Mouse (Mus musculus) heart, embryonic 14.5 days (tissue): ENCODE data around the gene Olfr1201. TPM values are rescaled to one million over a fixed set of nuclear protein-coding genes. Genes with fewer than 3 reads are reported as not detected.

ENCODE experiments used
- polyA plus RNA-seq: library from polyadenylated mRNA; unstranded; fragments of >200 nt; fragmentation: Nextera tagmentation; extraction: Ambion mirVana; gene quantifications from 2 replicates; pipeline ENCODE4 v1.2.1, GENCODE M21; 2014

Olfr1201 gene
- polyA plus RNA-seq, 1 experiment from 2014 or later: not detected

Other genes starting within 250 kb of the Olfr1201 start
- not detected in 2 replicates for gene Olfr1188, start 236.1 kb upstream of the Olfr1201 start, polyA plus RNA-seq
- not detected in 2 replicates for gene Olfr1189, start 206.6 kb upstream of the Olfr1201 start, polyA plus RNA-seq
- not detected in 2 replicates for gene Olfr1191-ps1, start 152.5 kb upstream of the Olfr1201 start, polyA plus RNA-seq
- gene Olfr1192-ps1, start 144.5 kb upstream of the Olfr1201 start, polyA plus RNA-seq: not detected in 2 replicates
- gene Olfr1193, start 117.4 kb upstream of the Olfr1201 start, polyA plus RNA-seq: not detected in 2 replicates
- not detected in 2 replicates for gene Olfr1195, start 103.8 kb upstream of the Olfr1201 start, polyA plus RNA-seq
- gene Olfr1196, start 88.4 kb upstream of the Olfr1201 start, polyA plus RNA-seq: not detected in 2 replicates
- gene Olfr1197, start 60.7 kb upstream of the Olfr1201 start, polyA plus RNA-seq: not detected in 2 replicates
- gene Olfr1198, start 41.7 kb upstream of the Olfr1201 start, polyA plus RNA-seq: not detected in 2 replicates
- not detected in 2 replicates for gene Olfr1199, start 32.6 kb upstream of the Olfr1201 start, polyA plus RNA-seq
- gene Olfr1200, start 22.5 kb upstream of the Olfr1201 start, polyA plus RNA-seq: not detected in 2 replicates
- not detected in 2 replicates for gene Olfr1202, start 21.5 kb downstream of the Olfr1201 start, polyA plus RNA-seq
- not detected in 2 replicates for gene Olfr1205, start 36.7 kb downstream of the Olfr1201 start, polyA plus RNA-seq
- gene Olfr1204, start 56.3 kb downstream of the Olfr1201 start, polyA plus RNA-seq: not detected in 2 replicates
- not detected in 2 replicates for gene Olfr1206, start 70.2 kb downstream of the Olfr1201 start, polyA plus RNA-seq
- gene Olfr1208, start 109.3 kb downstream of the Olfr1201 start, polyA plus RNA-seq: not detected in 2 replicates
- gene Olfr1209, start 122.1 kb downstream of the Olfr1201 start, polyA plus RNA-seq: not detected in 2 replicates
- not detected in 2 replicates for gene Olfr1211, start 145.1 kb downstream of the Olfr1201 start, polyA plus RNA-seq
- not detected in 2 replicates for gene Olfr1212, start 160.9 kb downstream of the Olfr1201 start, polyA plus RNA-seq
- gene Gm13762, start 187.2 kb downstream of the Olfr1201 start, polyA plus RNA-seq: not detected in 2 replicates
- not detected in 2 replicates for gene Olfr1214, start 199.6 kb downstream of the Olfr1201 start, polyA plus RNA-seq
- gene Olfr1215, start 213.9 kb downstream of the Olfr1201 start, polyA plus RNA-seq: not detected in 2 replicates
- not detected in 2 replicates for gene Olfr1216, start 225.3 kb downstream of the Olfr1201 start, polyA plus RNA-seq
- gene Olfr1217, start 239.0 kb downstream of the Olfr1201 start, polyA plus RNA-seq: not detected in 2 replicates